Mouse (Mus musculus): Measurements from ENCODE around the gene Myh11. TPM values are rescaled to one million over a fixed set of nuclear protein-coding genes. Genes with fewer than 3 reads are reported as not detected.

The Myh11 gene
- polyA plus RNA-seq (2015; fragmentation: Nextera tagmentation; extraction: Ambion mirVana), result 0.34 and 0.39 TPM in 2 replicates

DNA sequence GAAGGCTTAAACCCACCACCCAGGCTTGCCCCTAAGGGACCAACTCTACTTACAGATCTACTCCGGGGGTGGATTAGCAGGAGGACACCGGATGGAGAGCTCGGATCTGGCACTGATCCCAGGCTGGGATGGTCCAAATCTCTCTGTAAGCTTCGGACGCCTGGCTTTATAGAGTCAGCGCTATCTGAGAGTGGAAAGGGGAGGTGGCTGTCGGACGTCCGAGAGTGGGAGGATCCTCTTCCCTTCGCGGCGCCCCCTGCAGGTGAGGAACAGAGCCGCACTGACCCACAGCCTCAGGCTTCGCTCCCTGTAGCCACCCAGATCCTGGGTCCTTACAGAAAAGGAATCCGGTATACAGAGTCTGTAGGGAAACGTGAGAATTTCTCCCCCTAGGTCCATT is at the start of gene Myh11:
Gene Myh11, minus strand, starts transcription at position 150 of the 400 bp plus-strand sequence.
- Histone ChIP-seq H3K4me2 (replicated peaks) (peak within 1 kb of the TSS; percentile 66), H3K4me1 (peaks cover 22% of the 10 kb centered on the region), H3K4me3 (peak within 1 kb of the TSS; percentile 34), H3K9ac (peak within 1 kb of the TSS; percentile 43; the same call in 1 of the 2 replicates), H3K36me3 (no peaks in the 10 kb centered on the region), H3K27me3 (peaks cover 27% of the 10 kb centered on the region), H3K27ac (no peak within 1 kb of the TSS), H3K9me3 (no peaks in the 10 kb centered on the region)
- 5% methylated on average over 16 of the region's 16 CpGs for WGBS
- peak; percentile 50; the same call in 1 of the 2 replicates for ATAC-seq (ENCODE audit: low FRiP score, low read depth)

DNA sequence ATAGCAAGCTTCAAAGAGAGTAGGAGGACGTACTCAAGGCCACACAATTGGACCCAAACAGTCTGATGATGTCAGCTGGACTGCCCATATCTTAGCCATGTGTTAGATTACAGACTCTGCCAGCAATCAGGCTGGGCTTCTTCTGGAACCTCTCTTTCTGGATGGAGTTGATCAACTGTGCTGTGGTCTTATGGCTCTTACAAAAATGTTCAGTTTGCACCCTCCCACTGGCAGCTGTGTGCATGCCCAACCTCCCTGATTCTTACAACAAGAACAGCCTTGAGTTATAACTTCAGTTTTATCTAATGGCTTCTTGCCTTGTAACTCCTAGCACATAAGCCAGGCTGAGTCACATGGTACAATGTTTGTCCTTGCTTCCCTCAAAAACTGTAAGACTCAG is 37.0 kb upstream of the Myh11 start:
- Histone ChIP-seq H3K4me3 (no peak overlapping the region), H3K4me1 (no peaks in the 10 kb centered on the region), H3K9ac (no peak overlapping the region), H3K36me3 (no peaks in the 10 kb centered on the region), H3K9me3 (no peaks in the 10 kb centered on the region), H3K27me3 (no peaks in the 10 kb centered on the region), H3K27ac (no peak overlapping the region), H3K4me2 (replicated peaks) (no peak overlapping the region)
- 70% methylated on average over 1 of the region's 1 CpGs for WGBS
- no peak for ATAC-seq (ENCODE audit: low FRiP score, low read depth)

DNA sequence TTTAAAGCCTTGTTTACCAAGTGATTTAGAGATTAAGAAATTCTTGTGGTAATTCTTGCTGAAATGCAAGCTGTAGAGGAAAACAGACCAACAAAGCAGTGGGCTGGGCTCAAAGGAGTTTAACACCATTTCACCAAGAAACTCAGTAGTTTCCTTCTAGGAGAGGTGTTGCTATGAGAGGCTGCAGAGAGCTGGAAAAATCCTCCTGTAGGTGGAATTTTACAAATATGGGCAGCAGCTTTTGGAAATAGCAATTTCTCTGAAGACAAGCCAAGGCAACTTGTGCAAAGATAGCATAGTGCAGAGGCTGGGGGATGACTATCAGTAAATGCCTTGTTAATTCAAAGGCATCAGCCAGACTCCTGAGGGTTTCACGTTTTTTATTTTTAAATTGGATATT is 29.3 kb upstream of the Myh11 start:
- Histone ChIP-seq H3K27ac (no peak overlapping the region), H3K36me3 (no peaks in the 10 kb centered on the region), H3K9me3 (no peaks in the 10 kb centered on the region), H3K4me3 (no peak overlapping the region), H3K4me1 (peaks cover 10% of the 10 kb centered on the region), H3K4me2 (replicated peaks) (no peak overlapping the region), H3K9ac (no peak overlapping the region), H3K27me3 (0 out of 2 replicates have a peak, but pooled peaks cover 6% of the 10 kb centered on the region)
- ATAC-seq (ENCODE audit: low FRiP score, low read depth), result no peak
- 42% methylated on average over 1 of the region's 1 CpGs for WGBS

DNA sequence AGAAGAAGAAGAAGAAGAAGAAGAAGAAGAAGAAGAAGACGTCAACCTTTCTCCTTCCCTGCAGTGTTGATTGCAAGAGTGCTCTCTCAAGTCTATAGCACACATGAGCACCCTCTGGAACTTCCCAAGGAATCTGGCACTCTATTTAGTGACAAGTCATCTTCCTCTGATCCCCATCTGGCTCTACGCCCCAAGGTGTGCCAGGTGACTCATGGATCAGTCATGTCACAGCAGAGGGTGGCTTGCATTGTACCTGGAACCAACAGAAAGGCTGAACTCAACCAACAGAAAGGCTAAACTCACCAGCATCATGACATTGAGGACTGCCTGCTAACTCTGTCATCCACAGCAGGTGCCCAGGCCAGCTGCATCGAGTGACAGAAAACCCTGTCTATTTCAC is 28.5 kb upstream of the Myh11 start:
- ATAC-seq (ENCODE audit: low FRiP score, low read depth), result no peak
- H3K9ac ChIP-seq, result no peak overlapping the region
- no peak overlapping the region for H3K27ac ChIP-seq
- H3K4me3 ChIP-seq, result no peak overlapping the region
- no peak overlapping the region for H3K4me2 ChIP-seq (replicated peaks)
- 0 out of 2 replicates have a peak, but pooled peaks cover 6% of the 10 kb centered on the region for H3K27me3 ChIP-seq
- no peaks in the 10 kb centered on the region for H3K36me3 ChIP-seq
- H3K9me3 ChIP-seq, result no peaks in the 10 kb centered on the region
- peaks cover 11% of the 10 kb centered on the region for H3K4me1 ChIP-seq
- WGBS, result 87% methylated on average over 3 of the region's 3 CpGs

DNA sequence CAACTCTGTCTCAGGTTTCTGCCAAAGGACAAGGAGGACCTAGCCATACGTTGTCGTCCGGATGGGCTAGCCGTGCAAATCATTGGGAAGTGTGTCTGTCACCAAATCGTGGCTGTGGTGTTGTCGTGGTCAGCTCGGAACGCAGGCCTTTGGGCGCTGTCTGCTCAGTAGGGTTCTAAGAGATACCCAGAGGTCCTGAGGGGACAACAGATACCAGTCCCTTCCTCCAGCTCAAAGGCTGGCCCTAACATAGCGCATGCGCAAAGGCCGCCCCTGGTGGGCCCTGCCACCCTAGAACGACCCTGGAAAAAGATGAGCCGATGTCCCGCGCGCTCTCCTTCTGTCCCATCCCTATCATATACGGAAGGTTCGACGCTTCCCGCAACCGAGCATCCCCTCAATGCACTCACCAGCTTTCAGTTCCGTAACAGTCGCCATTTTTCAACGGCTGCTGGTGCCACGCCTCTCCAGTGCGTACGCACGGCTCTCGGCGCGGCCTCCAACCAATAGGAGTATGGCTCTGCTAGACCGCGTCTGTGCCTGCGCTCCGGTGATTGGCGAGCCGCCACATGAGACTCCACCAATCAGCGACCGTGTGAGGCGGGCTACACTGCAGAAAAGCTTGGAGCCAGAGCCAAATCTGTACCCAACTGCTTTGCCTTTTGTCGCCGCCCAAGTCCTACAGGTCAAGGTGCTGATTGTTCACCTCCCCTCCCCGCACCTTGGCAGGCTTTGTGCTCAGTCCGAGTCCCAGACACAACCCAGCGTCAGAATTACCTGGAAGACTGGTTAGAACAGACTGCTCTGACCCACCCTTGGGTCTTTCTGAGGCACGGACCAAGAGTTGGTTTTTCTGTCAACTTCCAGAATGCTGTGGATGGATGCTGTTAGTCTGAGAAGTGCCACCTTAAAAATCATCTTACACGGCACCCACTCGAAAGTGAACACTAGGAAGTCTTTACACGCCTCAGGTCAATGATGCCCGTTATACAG is 26.0 kb upstream of the Myh11 start, which contains the start of gene Fopnl:
Gene Fopnl, minus strand, starts transcription at position 522 of the 993 bp plus-strand sequence.
- Histone ChIP-seq H3K4me2 (replicated peaks) (peak within 1 kb of the TSS; percentile 73), H3K9ac (peak within 1 kb of the TSS; percentile 81), H3K27me3 (0 out of 2 replicates have a peak, but pooled peaks cover 6% of the 10 kb centered on the region), H3K4me1 (peaks cover 11% of the 10 kb centered on the region), H3K9me3 (no peaks in the 10 kb centered on the region), H3K4me3 (peak within 1 kb of the TSS; percentile 87), H3K36me3 (peaks cover 15% of the 10 kb centered on the region), H3K27ac (peak within 1 kb of the TSS; percentile 56; the same call in 1 of the 2 replicates)
- WGBS, result 5% methylated on average over 51 of the region's 51 CpGs
- peak; percentile 100 for ATAC-seq (ENCODE audit: low FRiP score, low read depth)

DNA sequence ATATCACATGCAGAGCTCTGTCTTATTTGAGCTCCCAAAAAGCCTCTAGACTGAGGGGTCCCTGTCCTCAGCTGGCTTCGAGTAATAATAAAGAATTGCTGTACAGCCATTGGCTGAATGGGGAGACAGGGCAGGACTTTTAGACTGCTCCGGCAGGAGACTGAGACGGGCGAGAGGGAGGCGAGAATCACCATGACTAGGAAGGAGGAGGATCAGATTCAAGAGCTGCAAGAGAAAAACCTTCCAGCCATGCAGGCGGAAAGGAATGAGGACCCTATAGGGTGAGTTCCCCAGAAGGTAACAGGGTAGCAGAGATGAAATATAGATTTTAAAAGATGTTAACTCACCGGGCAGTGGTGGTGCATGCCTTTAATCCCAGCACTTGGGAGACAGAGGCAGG is 21.7 kb upstream of the Myh11 start:
- Histone ChIP-seq H3K9me3 (no peaks in the 10 kb centered on the region), H3K4me3 (no peak overlapping the region), H3K4me1 (peaks cover 11% of the 10 kb centered on the region), H3K27ac (no peak overlapping the region), H3K36me3 (peaks cover 52% of the 10 kb centered on the region), H3K4me2 (replicated peaks) (no peak overlapping the region), H3K27me3 (no peaks in the 10 kb centered on the region), H3K9ac (no peak overlapping the region)
- no peak for ATAC-seq (ENCODE audit: low FRiP score, low read depth)
- 89% methylated on average over 7 of the region's 7 CpGs for WGBS

DNA sequence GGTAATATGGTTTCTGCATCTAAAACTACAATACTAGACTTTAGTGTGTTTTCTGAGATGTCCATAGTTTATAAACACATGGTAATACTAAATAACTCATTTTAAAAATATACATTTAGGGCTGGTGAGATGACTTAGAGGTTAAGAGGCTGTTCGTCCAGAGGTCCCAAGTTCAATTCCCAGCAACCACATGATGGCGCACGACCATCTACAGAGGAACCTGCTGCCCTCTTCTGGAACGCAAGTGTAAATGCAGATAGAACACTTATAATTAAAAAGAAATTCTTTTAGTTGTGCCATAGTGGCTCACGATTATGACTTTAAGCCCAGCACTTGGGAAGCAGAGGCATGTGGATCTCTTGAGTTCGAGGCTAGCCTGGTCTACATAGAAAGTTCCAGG is 20.2 kb upstream of the Myh11 start:
- Histone ChIP-seq H3K9ac (no peak overlapping the region), H3K27ac (no peak overlapping the region), H3K4me1 (peaks cover 9% of the 10 kb centered on the region), H3K4me3 (no peak overlapping the region), H3K27me3 (no peaks in the 10 kb centered on the region), H3K36me3 (peaks cover 68% of the 10 kb centered on the region), H3K9me3 (no peaks in the 10 kb centered on the region), H3K4me2 (replicated peaks) (no peak overlapping the region)
- ATAC-seq (ENCODE audit: low FRiP score, low read depth), result no peak
- 56% methylated on average over 6 of the region's 6 CpGs for WGBS

DNA sequence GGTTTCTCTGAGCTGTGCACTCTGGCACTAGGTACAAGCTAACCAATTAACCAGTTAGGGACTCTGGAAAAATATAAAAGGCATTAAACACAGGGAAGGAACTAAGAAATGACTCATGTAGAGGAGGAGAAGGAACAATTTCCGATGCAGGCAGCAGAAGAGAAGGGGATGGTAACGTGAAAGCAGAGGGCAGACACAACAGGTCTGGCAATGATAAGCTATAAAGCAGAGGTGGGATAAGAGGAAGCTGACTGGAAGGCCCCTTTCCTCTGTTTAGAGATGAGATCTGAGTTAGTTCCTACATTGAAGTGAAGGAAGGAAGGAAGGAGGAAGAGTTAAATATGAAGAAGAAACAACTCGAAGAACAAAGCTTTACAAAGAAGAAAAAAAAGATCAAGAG is 18.7 kb upstream of the Myh11 start:
- H3K27me3 ChIP-seq, result no peaks in the 10 kb centered on the region
- no peak for ATAC-seq (ENCODE audit: low FRiP score, low read depth)
- no peak overlapping the region for H3K27ac ChIP-seq
- no peak overlapping the region for H3K4me2 ChIP-seq (replicated peaks)
- peaks cover 72% of the 10 kb centered on the region for H3K36me3 ChIP-seq
- no peaks in the 10 kb centered on the region for H3K9me3 ChIP-seq
- no peak overlapping the region for H3K4me3 ChIP-seq
- 87% methylated on average over 3 of the region's 3 CpGs for WGBS
- H3K9ac ChIP-seq, result no peak overlapping the region
- no peaks in the 10 kb centered on the region for H3K4me1 ChIP-seq

DNA sequence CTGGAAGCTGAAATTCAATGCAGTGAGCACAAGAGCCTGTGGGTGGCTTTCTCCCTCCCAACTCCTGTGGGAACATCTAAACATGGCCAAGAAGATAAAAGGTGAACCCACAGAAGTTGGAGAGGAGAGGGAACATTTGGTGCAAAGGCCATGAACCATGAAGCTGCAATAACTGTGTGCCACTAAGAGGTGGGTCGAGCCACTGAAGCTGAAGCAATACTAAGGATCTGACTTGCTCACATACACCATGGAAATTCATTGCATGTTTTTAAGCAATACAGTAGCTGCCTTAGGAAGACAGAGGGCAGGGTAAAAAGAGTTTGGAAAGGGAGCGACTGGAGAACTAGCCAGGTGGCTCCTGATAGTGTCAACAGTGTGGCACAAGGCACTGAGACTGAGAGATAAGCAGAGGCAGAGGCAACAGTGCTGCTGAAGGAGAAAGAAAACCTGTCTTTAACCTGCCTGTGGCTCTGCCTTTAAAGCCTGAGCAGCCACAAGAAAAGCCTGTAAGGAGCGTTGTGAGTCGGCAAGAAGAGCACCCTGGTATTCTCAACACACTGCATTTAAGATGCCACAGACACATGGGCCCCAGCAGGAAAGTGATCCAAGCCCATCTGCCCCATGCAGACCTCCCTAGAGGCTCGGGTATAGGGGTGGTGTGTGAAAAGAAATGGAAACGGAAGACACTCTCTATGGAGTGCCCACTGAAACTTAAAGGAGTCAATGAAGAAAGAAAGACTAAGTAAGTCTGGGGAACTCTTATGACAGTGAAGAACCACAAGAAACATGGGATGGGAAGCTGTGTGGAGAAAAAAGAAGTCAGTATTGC is 17.3 kb upstream of the Myh11 start:
- Histone ChIP-seq H3K4me1 (no peaks in the 10 kb centered on the region), H3K9ac (no peak overlapping the region), H3K9me3 (no peaks in the 10 kb centered on the region), H3K27ac (no peak overlapping the region), H3K27me3 (no peaks in the 10 kb centered on the region), H3K4me3 (no peak overlapping the region), H3K4me2 (replicated peaks) (no peak overlapping the region), H3K36me3 (peaks cover 82% of the 10 kb centered on the region)
- 86% methylated on average over 6 of the region's 6 CpGs for WGBS
- no peak for ATAC-seq (ENCODE audit: low FRiP score, low read depth)

DNA sequence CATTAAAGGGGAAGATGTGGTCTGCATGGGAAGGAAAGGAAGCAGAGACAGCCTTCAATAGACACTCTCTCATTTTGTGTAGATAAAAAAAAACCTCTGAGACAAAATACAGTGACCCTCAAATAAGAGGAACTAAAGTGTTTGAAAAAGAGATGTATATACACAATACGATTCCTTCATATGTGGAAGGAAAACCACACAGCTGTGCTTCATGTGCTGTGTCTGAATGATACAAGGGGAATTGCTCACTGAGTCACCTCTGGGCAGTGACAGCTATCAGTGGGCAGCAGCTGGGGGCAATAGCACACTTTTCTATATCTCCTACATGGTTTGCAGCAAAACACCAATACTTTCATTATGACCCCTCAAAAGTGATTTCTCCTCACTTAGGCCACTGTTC is 16.2 kb upstream of the Myh11 start:
- H3K27me3 ChIP-seq, result no peaks in the 10 kb centered on the region
- 86% methylated on average over 1 of the region's 1 CpGs for WGBS

DNA sequence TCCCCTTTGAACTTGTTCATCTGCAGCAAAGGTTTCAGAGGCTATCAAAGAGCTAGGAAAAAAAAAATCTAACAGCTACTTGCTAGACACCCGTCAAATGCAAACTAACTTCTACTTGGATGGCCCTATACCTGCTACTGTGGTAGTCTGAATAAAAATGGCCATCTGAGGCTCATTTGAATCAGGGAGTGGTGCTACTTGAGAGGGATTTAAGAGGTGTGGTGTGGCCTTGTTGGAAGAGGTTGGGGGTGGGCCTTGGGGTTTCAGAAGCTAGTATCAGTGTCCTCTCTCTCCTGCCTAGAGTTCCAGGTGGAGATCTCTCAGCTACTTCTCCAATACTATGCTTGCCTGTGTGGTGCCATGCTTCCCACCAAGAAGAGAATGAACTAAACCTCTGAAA is 15.3 kb upstream of the Myh11 start:
- H3K4me3 ChIP-seq, result no peak overlapping the region
- H3K27me3 ChIP-seq, result no peaks in the 10 kb centered on the region
- peaks cover 80% of the 10 kb centered on the region for H3K36me3 ChIP-seq
- H3K4me2 ChIP-seq (replicated peaks), result no peak overlapping the region
- 85% methylated on average over 1 of the region's 1 CpGs for WGBS
- no peaks in the 10 kb centered on the region for H3K9me3 ChIP-seq
- no peak overlapping the region for H3K27ac ChIP-seq
- no peak for ATAC-seq (ENCODE audit: low FRiP score, low read depth)
- H3K4me1 ChIP-seq, result no peaks in the 10 kb centered on the region
- H3K9ac ChIP-seq, result no peak overlapping the region

More for the DNA sequence above, 16.2 kb upstream of the Myh11 start:
- H3K4me3 ChIP-seq, result no peak overlapping the region
- no peak for ATAC-seq (ENCODE audit: low FRiP score, low read depth)
- H3K9ac ChIP-seq, result no peak overlapping the region
- no peaks in the 10 kb centered on the region for H3K9me3 ChIP-seq
- no peak overlapping the region for H3K27ac ChIP-seq
- no peak overlapping the region for H3K4me2 ChIP-seq (replicated peaks)
- no peaks in the 10 kb centered on the region for H3K4me1 ChIP-seq
- H3K36me3 ChIP-seq, result peaks cover 82% of the 10 kb centered on the region

DNA sequence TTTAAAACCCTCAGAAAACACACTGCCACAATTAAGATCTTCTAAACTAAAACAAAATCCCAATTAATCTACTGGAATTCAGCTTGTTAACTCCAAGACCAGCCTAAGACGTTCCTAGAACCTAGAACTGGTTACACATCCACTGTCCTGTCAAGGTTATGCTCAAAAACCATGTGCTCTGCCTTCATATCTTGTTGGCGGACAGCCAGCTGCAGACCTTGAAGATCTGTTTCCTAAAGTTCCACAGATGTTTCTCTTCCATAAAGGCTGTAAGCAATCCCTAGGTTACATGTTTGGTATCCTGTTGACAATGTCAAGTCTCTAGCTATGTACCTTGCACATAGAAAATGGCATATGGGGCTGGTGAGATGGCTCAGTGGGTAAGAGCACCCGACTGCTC is 13.6 kb upstream of the Myh11 start:
- Histone ChIP-seq H3K36me3 (peaks cover 80% of the 10 kb centered on the region), H3K27me3 (no peaks in the 10 kb centered on the region), H3K4me1 (no peaks in the 10 kb centered on the region), H3K9me3 (no peaks in the 10 kb centered on the region), H3K4me3 (no peak overlapping the region), H3K9ac (no peak overlapping the region), H3K27ac (no peak overlapping the region), H3K4me2 (replicated peaks) (no peak overlapping the region)
- no peak for ATAC-seq (ENCODE audit: low FRiP score, low read depth)
- 83% methylated on average over 3 of the region's 3 CpGs for WGBS
